Mouse (Mus musculus): ENCODE measurements around the gene Wasl. TPM values are rescaled to one million over a fixed set of nuclear protein-coding genes. Genes with fewer than 3 reads are reported as not detected.

Wasl gene
- polyA plus RNA-seq, 1 experiment from 2014 or later, result 53.4 TPM

DNA sequence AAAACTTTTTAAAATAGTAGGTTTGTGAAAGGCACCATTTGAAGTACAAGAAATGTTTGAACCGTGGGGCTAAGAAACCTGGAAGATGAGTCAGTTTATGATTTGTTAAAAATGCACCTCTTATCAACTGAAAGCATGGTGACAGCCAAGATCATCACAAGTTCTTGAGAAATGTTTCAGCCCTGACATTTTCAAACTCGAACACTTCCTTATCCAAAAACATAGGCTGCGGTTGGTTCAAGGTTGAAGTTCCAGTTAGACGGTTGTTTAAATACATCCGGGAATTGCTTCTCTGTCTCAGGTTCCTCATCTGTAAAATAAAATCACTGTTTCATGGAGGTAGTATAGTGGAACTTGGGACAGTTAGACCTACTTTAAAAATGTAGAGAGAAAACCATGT lies 1.4 kb upstream of the Wasl start:
- Histone ChIP-seq H3K27me3 (ENCODE audit: control insufficient read depth, insufficient read depth, low read length) (no peaks in the 10 kb centered on the region; the same call in 1 of the 2 replicates), H3K4me1 (ENCODE audit: control insufficient read depth, insufficient read depth, low read length) (peaks cover 12% of the 10 kb centered on the region), H3K36me3 (ENCODE audit: control insufficient read depth, insufficient read depth, low read length) (no peaks in the 10 kb centered on the region), H3K9ac (replicated peaks; ENCODE audit: low read depth, low read length) (no peak overlapping the region), H3K4me3 (ENCODE audit: low read depth, low read length) (no peak overlapping the region), H3K9me3 (ENCODE audit: control insufficient read depth, low read length) (no peaks in the 10 kb centered on the region), H3K27ac (ENCODE audit: low read depth, low read length) (no peak overlapping the region), H3K4me2 (ENCODE audit: low read depth, low read length) (no peak overlapping the region)
- no peak for ATAC-seq (ENCODE audit: low read depth)
- WGBS, result 89% methylated on average over 5 of the region's 5 CpGs

DNA sequence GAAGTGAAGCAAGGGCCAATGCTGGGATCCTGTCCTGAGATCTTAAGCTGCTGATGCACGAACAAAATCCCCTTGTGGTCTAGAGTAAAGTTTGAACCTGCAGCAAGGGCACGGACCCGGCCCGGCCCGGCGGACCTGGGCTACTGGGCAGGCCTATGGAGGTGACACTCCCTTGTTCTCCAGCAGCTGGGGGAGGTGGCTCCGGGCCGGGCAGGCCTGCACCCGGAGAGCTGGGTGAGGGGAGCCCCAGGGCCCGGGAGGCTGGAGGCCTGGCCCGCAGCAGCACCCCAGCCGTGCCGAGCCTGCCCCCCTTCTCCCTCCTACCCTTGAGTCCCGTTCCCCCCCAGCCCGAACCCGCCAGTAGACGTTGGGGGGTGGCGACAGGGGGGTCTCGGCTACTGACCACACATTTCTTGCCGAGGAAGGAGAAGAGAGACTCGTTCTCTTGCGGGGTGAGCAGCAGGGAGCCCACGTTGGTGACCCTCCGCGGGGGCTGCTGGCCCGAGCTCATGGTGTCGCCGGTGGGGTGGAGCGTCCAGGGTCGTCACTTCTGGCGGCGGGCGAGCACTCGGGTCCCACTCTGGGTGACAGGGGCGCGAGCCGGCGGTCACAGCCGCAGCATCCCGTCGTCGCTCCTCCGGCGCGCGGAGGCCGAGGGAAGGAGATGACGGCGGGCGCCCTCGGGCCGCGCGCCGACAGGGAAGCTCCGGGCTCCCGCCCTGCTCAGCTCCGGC lies 509 bp downstream of the Wasl start:
- peak; percentile 42 for ATAC-seq (ENCODE audit: low read depth)
- H3K27me3 ChIP-seq (ENCODE audit: control insufficient read depth, insufficient read depth, low read length), result no peaks in the 10 kb centered on the region; the same call in 1 of the 2 replicates
- peaks cover 12% of the 10 kb centered on the region for H3K4me1 ChIP-seq (ENCODE audit: control insufficient read depth, insufficient read depth, low read length)
- H3K9ac ChIP-seq (replicated peaks; ENCODE audit: low read depth, low read length), result peak overlapping the region; percentile 90
- peak overlapping the region; percentile 87 for H3K4me2 ChIP-seq (ENCODE audit: low read depth, low read length)
- H3K9me3 ChIP-seq (ENCODE audit: control insufficient read depth, low read length), result no peaks in the 10 kb centered on the region
- peak overlapping the region; percentile 96 for H3K27ac ChIP-seq (ENCODE audit: low read depth, low read length)
- no peaks in the 10 kb centered on the region for H3K36me3 ChIP-seq (ENCODE audit: control insufficient read depth, insufficient read depth, low read length)
- WGBS, result 0% methylated on average over 46 of the region's 58 CpGs
- H3K4me3 ChIP-seq (ENCODE audit: low read depth, low read length), result peak overlapping the region; percentile 92

DNA sequence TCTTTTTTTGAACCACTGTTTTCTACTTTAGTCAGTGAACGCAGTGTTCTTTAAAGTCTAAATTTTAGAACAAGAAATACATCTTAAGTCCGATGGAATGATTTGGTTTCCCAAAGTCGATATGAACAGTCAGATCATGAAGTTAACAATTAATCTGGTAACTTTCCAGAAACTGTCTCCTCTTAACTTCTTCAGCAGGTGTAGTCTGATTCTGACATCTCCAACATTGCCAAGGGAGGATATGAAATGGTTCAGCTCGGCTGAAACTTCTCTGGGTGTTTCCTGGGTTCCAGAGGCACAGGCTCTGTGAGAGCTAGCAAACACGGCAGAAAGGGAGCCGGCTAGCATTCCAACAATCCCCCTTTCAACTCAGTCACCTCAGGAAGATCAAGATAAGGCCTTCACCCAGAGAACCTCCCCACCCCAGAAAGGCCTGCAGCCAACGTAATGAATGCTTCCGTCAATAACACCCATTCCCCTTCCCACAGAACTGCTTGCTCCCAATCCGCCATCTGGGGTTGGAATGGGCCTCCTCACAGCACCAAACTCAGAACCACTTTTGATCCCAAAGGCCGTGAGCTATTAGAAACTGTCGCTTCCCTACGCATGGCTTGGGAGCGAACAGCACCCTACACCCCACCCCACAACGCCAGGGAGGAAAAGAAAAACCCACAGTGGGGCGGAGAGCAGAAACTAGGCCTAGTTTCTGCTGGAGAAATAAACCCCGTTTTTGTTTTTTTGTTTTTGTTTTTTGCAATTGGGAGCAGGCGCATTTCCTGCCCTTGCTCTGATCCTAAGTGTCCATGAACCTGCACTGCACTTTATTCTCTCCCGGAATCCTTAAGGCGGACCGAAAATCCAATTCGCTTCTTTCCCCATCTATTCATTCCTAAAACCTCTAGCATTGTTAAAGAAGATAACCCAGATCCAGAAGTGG lies 1.3 kb downstream of the Wasl start:
- H3K27ac ChIP-seq (ENCODE audit: low read depth, low read length), result peak overlapping the region; percentile 96
- WGBS, result 12% methylated on average over 21 of the region's 21 CpGs
- peak overlapping the region; percentile 87 for H3K4me2 ChIP-seq (ENCODE audit: low read depth, low read length)
- peak overlapping the region; percentile 90 for H3K9ac ChIP-seq (replicated peaks; ENCODE audit: low read depth, low read length)
- no peak for ATAC-seq (ENCODE audit: low read depth)
- no peaks in the 10 kb centered on the region for H3K9me3 ChIP-seq (ENCODE audit: control insufficient read depth, low read length)
- H3K4me1 ChIP-seq (ENCODE audit: control insufficient read depth, insufficient read depth, low read length), result peaks cover 14% of the 10 kb centered on the region
- H3K36me3 ChIP-seq (ENCODE audit: control insufficient read depth, insufficient read depth, low read length), result no peaks in the 10 kb centered on the region
- H3K4me3 ChIP-seq (ENCODE audit: low read depth, low read length), result peak overlapping the region; percentile 92
- no peaks in the 10 kb centered on the region; the same call in 1 of the 2 replicates for H3K27me3 ChIP-seq (ENCODE audit: control insufficient read depth, insufficient read depth, low read length)

DNA sequence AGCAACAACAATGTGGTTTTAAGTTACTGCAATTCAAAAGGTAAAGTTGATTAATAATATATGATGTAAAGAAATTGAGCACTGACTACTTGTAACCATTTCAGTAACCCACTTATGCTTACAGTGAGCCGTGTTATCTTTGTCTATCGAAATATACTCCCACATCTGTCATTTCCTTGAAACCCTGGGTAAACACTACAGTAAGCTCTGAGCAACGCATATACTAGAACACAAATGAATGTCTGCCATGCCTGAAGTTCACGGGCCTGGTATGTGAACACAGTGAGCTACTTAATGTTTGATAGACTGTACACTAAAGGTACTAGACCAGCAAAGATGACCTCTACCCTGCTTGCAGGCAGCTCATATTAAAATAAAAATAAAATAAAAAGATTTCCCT lies 2.3 kb downstream of the Wasl start:
- Histone ChIP-seq H3K27ac (ENCODE audit: low read depth, low read length) (no peak overlapping the region), H3K4me1 (ENCODE audit: control insufficient read depth, insufficient read depth, low read length) (peaks cover 14% of the 10 kb centered on the region), H3K36me3 (ENCODE audit: control insufficient read depth, insufficient read depth, low read length) (no peaks in the 10 kb centered on the region), H3K4me3 (ENCODE audit: low read depth, low read length) (no peak overlapping the region), H3K27me3 (ENCODE audit: control insufficient read depth, insufficient read depth, low read length) (no peaks in the 10 kb centered on the region; the same call in 1 of the 2 replicates), H3K9me3 (ENCODE audit: control insufficient read depth, low read length) (no peaks in the 10 kb centered on the region), H3K4me2 (ENCODE audit: low read depth, low read length) (peak overlapping the region; percentile 87; the same call in 1 of the 2 replicates), H3K9ac (replicated peaks; ENCODE audit: low read depth, low read length) (no peak overlapping the region)
- ATAC-seq (ENCODE audit: low read depth), result no peak
- 82% methylated on average over 4 of the region's 4 CpGs for WGBS

DNA sequence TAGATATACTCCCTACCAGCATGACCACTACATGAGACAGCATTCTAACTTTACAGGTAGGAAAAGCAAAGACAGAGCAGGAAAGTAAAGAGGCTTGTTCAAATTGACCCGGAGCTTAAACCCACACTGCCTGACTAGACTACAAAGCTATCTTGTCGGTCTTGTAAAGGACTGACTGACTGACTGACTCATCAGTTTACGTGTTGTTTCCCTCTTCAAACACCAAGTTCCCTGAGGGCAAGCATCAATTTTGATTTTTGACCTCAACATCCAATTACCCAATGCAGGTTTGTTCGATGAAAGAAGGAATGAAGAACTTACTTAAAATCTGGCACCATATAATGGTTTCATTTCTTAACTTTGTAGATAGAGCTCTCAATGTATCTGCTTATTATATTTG lies 2.9 kb downstream of the Wasl start:
- no peaks in the 10 kb centered on the region for H3K9me3 ChIP-seq (ENCODE audit: control insufficient read depth, low read length)
- no peak overlapping the region for H3K9ac ChIP-seq (replicated peaks; ENCODE audit: low read depth, low read length)
- H3K27me3 ChIP-seq (ENCODE audit: control insufficient read depth, insufficient read depth, low read length), result no peaks in the 10 kb centered on the region; the same call in 1 of the 2 replicates
- H3K4me1 ChIP-seq (ENCODE audit: control insufficient read depth, insufficient read depth, low read length), result peaks cover 14% of the 10 kb centered on the region
- no peaks in the 10 kb centered on the region for H3K36me3 ChIP-seq (ENCODE audit: control insufficient read depth, insufficient read depth, low read length)
- WGBS, result 83% methylated on average over 4 of the region's 4 CpGs
- no peak overlapping the region for H3K4me3 ChIP-seq (ENCODE audit: low read depth, low read length)
- no peak for ATAC-seq (ENCODE audit: low read depth)
- no peak overlapping the region for H3K27ac ChIP-seq (ENCODE audit: low read depth, low read length)
- no peak overlapping the region for H3K4me2 ChIP-seq (ENCODE audit: low read depth, low read length)

DNA sequence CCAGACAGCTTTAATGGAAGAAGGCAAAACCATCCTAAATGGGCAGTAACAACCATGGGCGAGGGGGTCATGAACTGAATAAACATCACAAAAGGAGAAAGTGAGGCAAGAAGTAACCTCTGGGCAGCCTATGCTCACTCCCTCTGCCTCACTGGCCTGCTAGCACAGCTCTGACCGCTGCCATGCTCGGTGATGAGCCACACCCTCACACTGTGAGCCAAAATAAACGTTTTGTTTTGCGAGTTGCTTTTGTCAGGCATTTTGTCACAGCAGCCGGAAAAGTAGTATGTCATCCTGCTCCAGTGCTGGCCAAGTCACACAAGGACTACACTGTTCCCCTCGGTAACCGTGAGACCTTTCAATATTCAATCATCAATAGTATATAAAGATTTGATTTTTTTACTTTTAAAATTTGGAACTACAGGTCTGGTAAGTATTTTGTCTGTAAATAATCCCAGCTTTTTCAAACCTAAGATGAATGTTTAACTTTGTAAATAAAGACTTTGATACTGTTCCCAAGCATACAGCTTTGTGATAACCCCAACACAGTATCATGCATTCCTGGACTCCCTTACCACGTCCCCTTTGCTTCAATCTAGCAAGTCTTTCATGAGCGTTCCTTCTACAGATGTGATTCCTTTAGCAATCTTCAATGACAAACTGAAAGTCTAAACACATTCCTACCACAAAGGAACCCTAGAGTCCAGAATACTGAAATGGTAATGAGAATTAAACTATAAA lies 7.0 kb downstream of the Wasl start:
- no peak overlapping the region for H3K27ac ChIP-seq (ENCODE audit: low read depth, low read length)
- H3K27me3 ChIP-seq (ENCODE audit: control insufficient read depth, insufficient read depth, low read length), result no peaks in the 10 kb centered on the region
- no peak for ATAC-seq (ENCODE audit: low read depth)
- H3K4me1 ChIP-seq (ENCODE audit: control insufficient read depth, insufficient read depth, low read length), result peaks cover 7% of the 10 kb centered on the region
- no peak overlapping the region for H3K4me3 ChIP-seq (ENCODE audit: low read depth, low read length)
- no peaks in the 10 kb centered on the region for H3K9me3 ChIP-seq (ENCODE audit: control insufficient read depth, low read length)
- H3K9ac ChIP-seq (replicated peaks; ENCODE audit: low read depth, low read length), result no peak overlapping the region
- 45% methylated on average over 10 of the region's 10 CpGs for WGBS
- H3K36me3 ChIP-seq (ENCODE audit: control insufficient read depth, insufficient read depth, low read length), result no peaks in the 10 kb centered on the region
- H3K4me2 ChIP-seq (ENCODE audit: low read depth, low read length), result no peak overlapping the region

DNA sequence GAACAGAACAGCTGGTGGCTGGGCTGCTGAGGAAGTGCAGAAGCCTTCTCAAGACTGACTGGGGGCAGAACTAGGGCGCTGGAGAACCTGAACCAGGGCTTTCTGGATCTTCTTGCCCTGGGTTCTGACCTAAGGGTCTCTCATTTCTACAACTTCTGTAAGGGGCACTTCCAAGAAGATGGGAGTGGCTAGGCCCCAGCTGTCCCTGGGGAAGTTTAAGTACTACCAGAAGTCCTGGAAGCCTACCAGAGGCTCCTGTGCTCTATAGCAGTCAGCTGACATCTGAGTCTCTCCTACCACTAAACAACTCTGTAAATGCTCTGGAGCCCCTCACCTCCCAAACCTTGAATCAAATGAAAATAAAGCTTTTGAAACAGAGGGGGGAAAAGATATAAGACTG lies 8.7 kb downstream of the Wasl start:
- 88% methylated on average over 1 of the region's 1 CpGs for WGBS
- 0 out of 2 replicates have a peak, but pooled peaks cover 2% of the 10 kb centered on the region for H3K4me1 ChIP-seq (ENCODE audit: control insufficient read depth, insufficient read depth, low read length)
- H3K4me3 ChIP-seq (ENCODE audit: low read depth, low read length), result no peak overlapping the region
- no peak overlapping the region for H3K9ac ChIP-seq (replicated peaks; ENCODE audit: low read depth, low read length)
- no peak for ATAC-seq (ENCODE audit: low read depth)
- H3K4me2 ChIP-seq (ENCODE audit: low read depth, low read length), result no peak overlapping the region
- H3K27ac ChIP-seq (ENCODE audit: low read depth, low read length), result no peak overlapping the region
- H3K9me3 ChIP-seq (ENCODE audit: control insufficient read depth, low read length), result no peaks in the 10 kb centered on the region
- H3K36me3 ChIP-seq (ENCODE audit: control insufficient read depth, insufficient read depth, low read length), result no peaks in the 10 kb centered on the region
- H3K27me3 ChIP-seq (ENCODE audit: control insufficient read depth, insufficient read depth, low read length), result no peaks in the 10 kb centered on the region

DNA sequence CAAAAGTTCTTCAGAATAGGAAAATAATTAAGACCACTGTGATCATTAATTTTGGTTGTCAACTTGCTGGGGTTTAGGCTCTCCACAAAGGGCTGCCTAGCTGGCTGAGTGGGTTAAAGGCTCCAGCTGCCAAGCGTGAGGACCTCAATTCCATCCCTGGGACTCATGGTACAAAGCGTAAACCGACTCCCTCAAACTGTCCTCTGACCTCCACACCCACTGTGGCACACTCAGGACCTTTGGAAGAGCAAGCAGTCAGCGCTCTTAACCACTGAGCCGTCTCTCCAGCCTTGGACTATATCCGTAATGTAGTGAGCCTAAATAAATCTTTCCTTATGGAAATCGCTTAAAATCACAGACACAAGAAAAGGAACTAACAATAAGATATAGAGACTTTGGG lies 13.3 kb downstream of the Wasl start:
- Histone ChIP-seq H3K27me3 (ENCODE audit: control insufficient read depth, insufficient read depth, low read length) (no peaks in the 10 kb centered on the region), H3K9me3 (ENCODE audit: control insufficient read depth, low read length) (no peaks in the 10 kb centered on the region), H3K4me3 (ENCODE audit: low read depth, low read length) (no peak overlapping the region), H3K27ac (ENCODE audit: low read depth, low read length) (no peak overlapping the region), H3K4me1 (ENCODE audit: control insufficient read depth, insufficient read depth, low read length) (no peaks in the 10 kb centered on the region), H3K4me2 (ENCODE audit: low read depth, low read length) (no peak overlapping the region), H3K9ac (replicated peaks; ENCODE audit: low read depth, low read length) (no peak overlapping the region), H3K36me3 (ENCODE audit: control insufficient read depth, insufficient read depth, low read length) (no peaks in the 10 kb centered on the region)
- no peak for ATAC-seq (ENCODE audit: low read depth)
- 75% methylated on average over 7 of the region's 7 CpGs for WGBS
